Mouse (Mus musculus) intestine, embryonic 15.5 days (tissue): ENCODE measurements around the gene Canx. TPM values are rescaled to one million over a fixed set of nuclear protein-coding genes. Genes with fewer than 3 reads are reported as not detected.

Source experiments
- ATAC-seq: fragments of 200-750 bp; cut with Nextera tagmentation; 2 replicates; pipeline ENCODE4 v1.8.0; 2017; ENCODE audit warnings: moderate TSS enrichment, moderate library complexity
- H3K27ac ChIP-seq: fragments of 300-500 bp; sonication (generic); 2 replicates; pipeline ENCODE4 v1.5.1; 2015; ENCODE audit warnings: mild to moderate bottlenecking, inconsistent platforms
- H3K27me3 ChIP-seq: fragments of 300-500 bp; sonication (generic); replicated peaks from 2 replicates; pipeline ENCODE4 v1.6.1; 2015; ENCODE audit warnings: inconsistent platforms
- H3K36me3 ChIP-seq: fragments of 300-500 bp; sonication (generic); 2 replicates; pipeline ENCODE4 v1.6.1; 2015; ENCODE audit warnings: inconsistent platforms
- H3K4me1 ChIP-seq: fragments of 300-500 bp; sonication (generic); replicated peaks from 2 replicates; pipeline ENCODE4 v1.6.1; 2015; ENCODE audit warnings: inconsistent platforms
- H3K4me2 ChIP-seq: fragments of 300-500 bp; sonication (generic); replicated peaks from 2 replicates; pipeline ENCODE4 v1.6.1; 2015; ENCODE audit warnings: mild to moderate bottlenecking, inconsistent platforms
- H3K4me3 ChIP-seq: fragments of 300-500 bp; sonication (generic); replicated peaks from 2 replicates; pipeline ENCODE4 v1.5.1; 2015; ENCODE audit warnings: inconsistent platforms
- H3K9ac ChIP-seq: fragments of 300-500 bp; sonication (generic); 2 replicates; pipeline ENCODE4 v1.6.1; 2015; ENCODE audit warnings: inconsistent platforms
- H3K9me3 ChIP-seq: fragments of 300-500 bp; sonication (generic); 2 replicates; pipeline ENCODE4 v1.6.1; 2016; ENCODE audit warnings: inconsistent platforms
- WGBS: fragments of 180-500 bp; shearing (Covaris S2); methylation state at CpG from one replicate; pipeline ENCODE4 v1.1.7; 2015; 5-methylcytosine and 5-hydroxymethylcytosine counted together
- polyA plus RNA-seq: library from polyadenylated mRNA; unstranded; fragments of >200 nt; fragmentation: Nextera tagmentation; extraction: Ambion mirVana; gene quantifications from 2 replicates; pipeline ENCODE4 v1.2.1, GENCODE M21; 2015

Canx gene
- polyA plus RNA-seq, 1 experiment from 2014 or later = 379 TPM

GRCm38 (mm10) chr11:50265931-50266330, 59.5 kb downstream of the Canx start:
- Histone ChIP-seq H3K27me3 (no peaks in the 10 kb centered on the region), H3K27ac (no peak overlapping the region), H3K4me3 (no peak overlapping the region), H3K4me2 (no peak overlapping the region), H3K9ac (no peak overlapping the region), H3K9me3 (no peaks in the 10 kb centered on the region), H3K36me3 (peaks cover 31% of the 10 kb centered on the region), H3K4me1 (no peaks in the 10 kb centered on the region)
- 79% methylated on average over 8 of the region's 8 CpGs for WGBS
- ATAC-seq = 0 out of 2 replicates have a peak, but pooled peaks have one; percentile 46

GRCm38 (mm10) chr11:50263198-50263597, 62.3 kb downstream of the Canx start:
- 84% methylated on average over 3 of the region's 3 CpGs for WGBS
- H3K27me3 ChIP-seq = no peaks in the 10 kb centered on the region
- H3K27ac ChIP-seq = no peak overlapping the region
- H3K9me3 ChIP-seq = no peaks in the 10 kb centered on the region
- ATAC-seq = no peak
- H3K4me1 ChIP-seq = no peaks in the 10 kb centered on the region
- peaks cover 54% of the 10 kb centered on the region for H3K36me3 ChIP-seq
- no peak overlapping the region for H3K4me3 ChIP-seq
- no peak overlapping the region for H3K4me2 ChIP-seq
- no peak overlapping the region for H3K9ac ChIP-seq

- H3K9ac ChIP-seq = no peak overlapping the region
- no peaks in the 10 kb centered on the region for H3K9me3 ChIP-seq
- peaks cover 58% of the 10 kb centered on the region for H3K36me3 ChIP-seq
- no peak overlapping the region for H3K27ac ChIP-seq
- no peaks in the 10 kb centered on the region for H3K27me3 ChIP-seq
- no peak overlapping the region for H3K4me2 ChIP-seq
- no peak for ATAC-seq
- no peaks in the 10 kb centered on the region for H3K4me1 ChIP-seq
- 87% methylated on average over 4 of the region's 4 CpGs for WGBS
- no peak overlapping the region for H3K4me3 ChIP-seq
Measured at GRCm38 (mm10) chr11:50262020-50262419, 63.5 kb downstream of the Canx start.

- Histone ChIP-seq H3K4me3 (no peak overlapping the region), H3K27me3 (no peaks in the 10 kb centered on the region), H3K4me2 (no peak overlapping the region), H3K4me1 (peaks cover 2% of the 10 kb centered on the region; the same call in 1 of the 2 replicates), H3K27ac (no peak overlapping the region), H3K9ac (no peak overlapping the region), H3K9me3 (no peaks in the 10 kb centered on the region), H3K36me3 (peaks cover 46% of the 10 kb centered on the region)
- WGBS = 82% methylated on average over 7 of the region's 7 CpGs
- ATAC-seq = no peak
Measured at GRCm38 (mm10) chr11:50258310-50258709, 67.2 kb downstream of the Canx start.

GRCm38 (mm10) chr11:50256615-50257014, 68.9 kb downstream of the Canx start:
- 83% methylated on average over 7 of the region's 7 CpGs for WGBS
- no peak overlapping the region for H3K4me3 ChIP-seq
- no peak overlapping the region for H3K27ac ChIP-seq
- H3K4me1 ChIP-seq = peaks cover 13% of the 10 kb centered on the region; the same call in 1 of the 2 replicates
- no peak overlapping the region for H3K4me2 ChIP-seq
- no peak for ATAC-seq
- no peaks in the 10 kb centered on the region for H3K9me3 ChIP-seq
- H3K36me3 ChIP-seq = peaks cover 35% of the 10 kb centered on the region
- no peaks in the 10 kb centered on the region for H3K27me3 ChIP-seq
- H3K9ac ChIP-seq = no peak overlapping the region

GRCm38 (mm10) chr11:50254010-50254580, 71.4 kb downstream of the Canx start:
- Histone ChIP-seq H3K4me2 (no peak overlapping the region), H3K9ac (no peak overlapping the region), H3K9me3 (no peaks in the 10 kb centered on the region), H3K27me3 (no peaks in the 10 kb centered on the region), H3K4me1 (peaks cover 13% of the 10 kb centered on the region; the same call in 1 of the 2 replicates), H3K27ac (no peak overlapping the region), H3K36me3 (peaks cover 16% of the 10 kb centered on the region), H3K4me3 (no peak overlapping the region)
- ATAC-seq = no peak
- 69% methylated on average over 12 of the region's 12 CpGs for WGBS

GRCm38 (mm10) chr11:50253393-50253792, 72.1 kb downstream of the Canx start:
- peaks cover 10% of the 10 kb centered on the region for H3K36me3 ChIP-seq
- 41% methylated on average over 1 of the region's 1 CpGs for WGBS
- H3K4me1 ChIP-seq = peaks cover 13% of the 10 kb centered on the region; the same call in 1 of the 2 replicates
- H3K4me2 ChIP-seq = no peak overlapping the region
- H3K27ac ChIP-seq = no peak overlapping the region
- no peak for ATAC-seq
- H3K4me3 ChIP-seq = no peak overlapping the region
- no peak overlapping the region for H3K9ac ChIP-seq
- no peaks in the 10 kb centered on the region for H3K9me3 ChIP-seq
- H3K27me3 ChIP-seq = no peaks in the 10 kb centered on the region

GRCm38 (mm10) chr11:50252684-50253265, 72.7 kb downstream of the Canx start:
- Histone ChIP-seq H3K36me3 (peaks cover 6% of the 10 kb centered on the region), H3K9ac (no peak overlapping the region), H3K4me3 (no peak overlapping the region), H3K9me3 (no peaks in the 10 kb centered on the region), H3K27ac (peak overlapping the region; percentile 14; the same call in 1 of the 2 replicates), H3K4me1 (peaks cover 13% of the 10 kb centered on the region; the same call in 1 of the 2 replicates), H3K4me2 (peak overlapping the region; percentile 6; the same call in 1 of the 2 replicates), H3K27me3 (no peaks in the 10 kb centered on the region)
- WGBS = 45% methylated on average over 11 of the region's 11 CpGs
- peak; percentile 76 for ATAC-seq

GRCm38 (mm10) chr11:50252166-50252565, 73.3 kb downstream of the Canx start:
- peak; percentile 37; the same call in 1 of the 2 replicates for ATAC-seq
- peak overlapping the region; percentile 14; the same call in 1 of the 2 replicates for H3K27ac ChIP-seq

GRCm38 (mm10) chr11:50248473-50249171, 76.9 kb downstream of the Canx start:
- Histone ChIP-seq H3K4me1 (peaks cover 13% of the 10 kb centered on the region; the same call in 1 of the 2 replicates), H3K9me3 (no peaks in the 10 kb centered on the region), H3K36me3 (no peaks in the 10 kb centered on the region), H3K4me2 (no peak overlapping the region), H3K9ac (no peak overlapping the region), H3K4me3 (no peak overlapping the region), H3K27me3 (no peaks in the 10 kb centered on the region), H3K27ac (no peak overlapping the region)
- no peak for ATAC-seq
- WGBS = 67% methylated on average over 7 of the region's 7 CpGs

More at GRCm38 (mm10) chr11:50252166-50252565, 73.3 kb downstream of the Canx start:
- Histone ChIP-seq H3K4me2 (no peak overlapping the region), H3K4me3 (no peak overlapping the region), H3K27me3 (no peaks in the 10 kb centered on the region), H3K9me3 (no peaks in the 10 kb centered on the region), H3K36me3 (peaks cover 5% of the 10 kb centered on the region; the same call in 1 of the 2 replicates), H3K4me1 (peaks cover 13% of the 10 kb centered on the region; the same call in 1 of the 2 replicates), H3K9ac (no peak overlapping the region)
- 47% methylated on average over 3 of the region's 3 CpGs for WGBS

GRCm38 (mm10) chr11:50245269-50245668, 80.2 kb downstream of the Canx start:
- Histone ChIP-seq H3K27me3 (no peaks in the 10 kb centered on the region), H3K27ac (no peak overlapping the region), H3K4me3 (no peak overlapping the region), H3K9me3 (no peaks in the 10 kb centered on the region), H3K4me2 (no peak overlapping the region), H3K4me1 (no peaks in the 10 kb centered on the region), H3K9ac (no peak overlapping the region), H3K36me3 (no peaks in the 10 kb centered on the region)
- WGBS = 69% methylated on average over 5 of the region's 5 CpGs
- no peak for ATAC-seq
